Mouse (Mus musculus): ENCODE results near the gene Slc15a3.

- TF ChIP-seq GATA1 (IDR thresholded peaks at IDR 0.05; ENCODE audit: low read length) (no peak), TAL1 (IDR thresholded peaks at IDR 0.05; ENCODE audit: low read length) (no peak)
Observed at GRCm38 (mm10) chr19:10813905-10814304, 25.6 kb upstream of the Slc15a3 start.

All from erythroblast, embryonic 14.5 days (primary cell).